Mouse (Mus musculus): Measurements from ENCODE around the gene A1cf.
A peak's percentile ranks its signal among the peaks of the same experiment; 100 is the strongest.

The A1cf gene

GRCm38 (mm10) chr19:31954696-31955095 is 86.1 kb downstream of the A1cf start:
- TF ChIP-seq NANOG (IDR thresholded peaks at IDR 0.05; ENCODE audit: borderline replicate concordance, low read length) (no peak), CTCF (conservative IDR thresholded peaks at IDR 0.05; ENCODE audit: low read length) (no peak), POU5F1 (IDR thresholded peaks at IDR 0.05; ENCODE audit: borderline replicate concordance, low read length) (no peak)
- Histone ChIP-seq H3K4me1 (replicated peaks; ENCODE audit: low read depth, low read length) (no peaks in the 10 kb centered on the region), H3K27me3 (ENCODE audit: insufficient read depth, low read length) (no peaks in the 10 kb centered on the region), H3K4me3 (replicated peaks; ENCODE audit: low read length) (no peak overlapping the region), H3K9me3 (ENCODE audit: low read length) (no peaks in the 10 kb centered on the region), H3K36me3 (ENCODE audit: insufficient read depth, low read length) (no peaks in the 10 kb centered on the region)

GRCm38 (mm10) chr19:31956359-31956758 is 87.8 kb downstream of the A1cf start:
- Histone ChIP-seq H3K4me3 (replicated peaks; ENCODE audit: low read length) (no peak overlapping the region), H3K4me1 (replicated peaks; ENCODE audit: low read depth, low read length) (no peaks in the 10 kb centered on the region), H3K9me3 (ENCODE audit: low read length) (no peaks in the 10 kb centered on the region), H3K27me3 (ENCODE audit: insufficient read depth, low read length) (no peaks in the 10 kb centered on the region), H3K36me3 (ENCODE audit: insufficient read depth, low read length) (no peaks in the 10 kb centered on the region)
- TF ChIP-seq CTCF (conservative IDR thresholded peaks at IDR 0.05; ENCODE audit: low read length) (no peak), NANOG (IDR thresholded peaks at IDR 0.05; ENCODE audit: borderline replicate concordance, low read length) (no peak), POU5F1 (IDR thresholded peaks at IDR 0.05; ENCODE audit: borderline replicate concordance, low read length) (no peak)

GRCm38 (mm10) chr19:31960434-31960833 is 91.9 kb downstream of the A1cf start:
- no peaks in the 10 kb centered on the region for H3K27me3 ChIP-seq (ENCODE audit: insufficient read depth, low read length)
- H3K4me3 ChIP-seq (replicated peaks; ENCODE audit: low read length), result no peak overlapping the region
- H3K4me1 ChIP-seq (replicated peaks; ENCODE audit: low read depth, low read length), result no peaks in the 10 kb centered on the region
- H3K9me3 ChIP-seq (ENCODE audit: low read length), result no peaks in the 10 kb centered on the region
- no peak for TF ChIP-seq NANOG (IDR thresholded peaks at IDR 0.05; ENCODE audit: borderline replicate concordance, low read length)
- TF ChIP-seq CTCF (conservative IDR thresholded peaks at IDR 0.05; ENCODE audit: low read length), result no peak
- TF ChIP-seq POU5F1 (IDR thresholded peaks at IDR 0.05; ENCODE audit: borderline replicate concordance, low read length), result no peak
- H3K36me3 ChIP-seq (ENCODE audit: insufficient read depth, low read length), result no peaks in the 10 kb centered on the region

GRCm38 (mm10) chr19:31963147-31963546 is 94.6 kb downstream of the A1cf start:
- H3K9me3 ChIP-seq (ENCODE audit: low read length), result no peaks in the 10 kb centered on the region
- no peaks in the 10 kb centered on the region for H3K27me3 ChIP-seq (ENCODE audit: insufficient read depth, low read length)
- no peak overlapping the region for H3K4me3 ChIP-seq (replicated peaks; ENCODE audit: low read length)
- no peaks in the 10 kb centered on the region for H3K36me3 ChIP-seq (ENCODE audit: insufficient read depth, low read length)
- H3K4me1 ChIP-seq (replicated peaks; ENCODE audit: low read depth, low read length), result no peaks in the 10 kb centered on the region
- TF ChIP-seq CTCF (conservative IDR thresholded peaks at IDR 0.05; ENCODE audit: low read length) (no peak), POU5F1 (IDR thresholded peaks at IDR 0.05; ENCODE audit: borderline replicate concordance, low read length) (no peak), NANOG (IDR thresholded peaks at IDR 0.05; ENCODE audit: borderline replicate concordance, low read length) (no peak)

GRCm38 (mm10) chr19:31967933-31968532 is 99.5 kb downstream of the A1cf start:
- Histone ChIP-seq H3K36me3 (ENCODE audit: insufficient read depth, low read length) (no peaks in the 10 kb centered on the region), H3K27me3 (ENCODE audit: insufficient read depth, low read length) (peaks cover 9% of the 10 kb centered on the region; the same call in 1 of the 2 replicates), H3K4me1 (replicated peaks; ENCODE audit: low read depth, low read length) (no peaks in the 10 kb centered on the region), H3K4me3 (replicated peaks; ENCODE audit: low read length) (no peak overlapping the region), H3K9me3 (ENCODE audit: low read length) (no peaks in the 10 kb centered on the region)
- TF ChIP-seq POU5F1 (IDR thresholded peaks at IDR 0.05; ENCODE audit: borderline replicate concordance, low read length) (no peak), NANOG (IDR thresholded peaks at IDR 0.05; ENCODE audit: borderline replicate concordance, low read length) (no peak), CTCF (conservative IDR thresholded peaks at IDR 0.05; ENCODE audit: low read length) (no peak)

- H3K4me3 ChIP-seq (replicated peaks; ENCODE audit: low read length), result no peak overlapping the region
- TF ChIP-seq NANOG (IDR thresholded peaks at IDR 0.05; ENCODE audit: borderline replicate concordance, low read length) (no peak), CTCF (conservative IDR thresholded peaks at IDR 0.05; ENCODE audit: low read length) (no peak), POU5F1 (IDR thresholded peaks at IDR 0.05; ENCODE audit: borderline replicate concordance, low read length) (no peak)
- no peaks in the 10 kb centered on the region; the same call in 1 of the 2 replicates for H3K4me1 ChIP-seq (replicated peaks; ENCODE audit: low read depth, low read length)
- H3K27me3 ChIP-seq (ENCODE audit: insufficient read depth, low read length), result peaks cover 9% of the 10 kb centered on the region; the same call in 1 of the 2 replicates
- H3K36me3 ChIP-seq (ENCODE audit: insufficient read depth, low read length), result no peaks in the 10 kb centered on the region
- no peaks in the 10 kb centered on the region for H3K9me3 ChIP-seq (ENCODE audit: low read length)
Observed at GRCm38 (mm10) chr19:31971405-31971804, 102.8 kb downstream of the A1cf start.

- peaks cover 9% of the 10 kb centered on the region; the same call in 1 of the 2 replicates for H3K27me3 ChIP-seq (ENCODE audit: insufficient read depth, low read length)
- TF ChIP-seq NANOG (IDR thresholded peaks at IDR 0.05; ENCODE audit: borderline replicate concordance, low read length) (no peak), CTCF (conservative IDR thresholded peaks at IDR 0.05; ENCODE audit: low read length) (peak; percentile 95)
- no peaks in the 10 kb centered on the region; the same call in 1 of the 2 replicates for H3K4me1 ChIP-seq (replicated peaks; ENCODE audit: low read depth, low read length)
- no peaks in the 10 kb centered on the region for H3K36me3 ChIP-seq (ENCODE audit: insufficient read depth, low read length)
- no peaks in the 10 kb centered on the region for H3K9me3 ChIP-seq (ENCODE audit: low read length)
- H3K4me3 ChIP-seq (replicated peaks; ENCODE audit: low read length), result no peak overlapping the region
Observed at GRCm38 (mm10) chr19:31971998-31972397, 103.4 kb downstream of the A1cf start.

- H3K27me3 ChIP-seq (ENCODE audit: insufficient read depth, low read length), result 0 out of 2 replicates have a peak, but pooled peaks cover 4% of the 10 kb centered on the region
- no peaks in the 10 kb centered on the region; the same call in 1 of the 2 replicates for H3K4me1 ChIP-seq (replicated peaks; ENCODE audit: low read depth, low read length)
- TF ChIP-seq CTCF (conservative IDR thresholded peaks at IDR 0.05; ENCODE audit: low read length) (no peak), NANOG (IDR thresholded peaks at IDR 0.05; ENCODE audit: borderline replicate concordance, low read length) (no peak), POU5F1 (IDR thresholded peaks at IDR 0.05; ENCODE audit: borderline replicate concordance, low read length) (no peak)
- H3K36me3 ChIP-seq (ENCODE audit: insufficient read depth, low read length), result no peaks in the 10 kb centered on the region
- H3K4me3 ChIP-seq (replicated peaks; ENCODE audit: low read length), result no peak overlapping the region
- no peaks in the 10 kb centered on the region for H3K9me3 ChIP-seq (ENCODE audit: low read length)
Observed at GRCm38 (mm10) chr19:31975882-31976281, 107.3 kb downstream of the A1cf start.

GRCm38 (mm10) chr19:31991057-31991456 is 122.5 kb downstream of the A1cf start:
- TF ChIP-seq CTCF (conservative IDR thresholded peaks at IDR 0.05; ENCODE audit: low read length), result no peak
- TF ChIP-seq POU5F1 (IDR thresholded peaks at IDR 0.05; ENCODE audit: borderline replicate concordance, low read length), result no peak
- TF ChIP-seq NANOG (IDR thresholded peaks at IDR 0.05; ENCODE audit: borderline replicate concordance, low read length), result no peak
- Histone ChIP-seq H3K4me1 (replicated peaks; ENCODE audit: low read depth, low read length) (no peaks in the 10 kb centered on the region), H3K4me3 (replicated peaks; ENCODE audit: low read length) (no peak overlapping the region), H3K9me3 (ENCODE audit: low read length) (no peaks in the 10 kb centered on the region), H3K27me3 (ENCODE audit: insufficient read depth, low read length) (no peaks in the 10 kb centered on the region), H3K36me3 (ENCODE audit: insufficient read depth, low read length) (no peaks in the 10 kb centered on the region)

Measured in E14TG2a.4 (cell line).